Comparison of ENCODE assay signal across 1 mouse cellular context in genomic region chr9:120011533-120011932, GRCm38 (mm10).
TF ChIP-seq lines count a peak whose summit lies in the region.

No protein-coding gene starts in this region.

TF ChIP-seq in CH12.LX, 34 proteins besides CTCF, POLR2A, EP300 and RAD21 (continued from another document):
- TF ChIP-seq ELF1 (IDR thresholded peaks at IDR 0.05; ENCODE audit: low read depth, low read length) = no peak
- TF ChIP-seq ZNF384 (IDR thresholded peaks at IDR 0.05; ENCODE audit: low read depth, low read length) = no peak
- TF ChIP-seq MYC (IDR thresholded peaks at IDR 0.05; ENCODE audit: low read depth, low read length) = no peak
- TF ChIP-seq NRF1 (IDR thresholded peaks at IDR 0.05; ENCODE audit: low read depth, low read length) = no peak
- no peak for TF ChIP-seq ZC3H11A (IDR thresholded peaks at IDR 0.05; ENCODE audit: low read depth, low read length)
- no peak for TF ChIP-seq RCOR1 (conservative IDR thresholded peaks at IDR 0.05; ENCODE audit: low read depth, low read length)
- peak; percentile 63 for TF ChIP-seq SMC3 (IDR thresholded peaks at IDR 0.05; ENCODE audit: low read depth, low read length)
TF ChIP-seq in CH12.LX: peak in this region for 2.
